Mouse (Mus musculus) C2C12 (cell line): ENCODE data around the gene Olfr1178.

ENCODE experiments used
- CEBPB ChIP-seq: IDR thresholded peaks from one replicate; pipeline ENCODE4 v1.6.1; 2011; ENCODE audit warnings: low read depth, mild to moderate bottlenecking, control low read depth, moderate library complexity
- MAX ChIP-seq: IDR thresholded peaks from one replicate; pipeline ENCODE4 v1.6.1; 2011; ENCODE audit warnings: mild to moderate bottlenecking, control low read depth

GRCm38 (mm10) chr2:88346392-88346791, 40.5 kb upstream of the Olfr1178 start, which contains the start of gene Olfr1177-ps:
- TF ChIP-seq CEBPB (no peak), MAX (no peak)
